Mouse (Mus musculus) bone marrow macrophage, adult 2 months (primary cell): Measurements from ENCODE around the gene Ppp1r1c.

Experiments used
- CTCF ChIP-seq: IDR thresholded peaks from 2 replicates; pipeline ENCODE4 v1.5.1; 2012; ENCODE audit warnings: low read depth, mild to moderate bottlenecking, low read length, moderate library complexity
- POLR2A ChIP-seq: IDR thresholded peaks from 2 replicates; pipeline ENCODE4 v1.6.1; 2012; ENCODE audit warnings: mild to moderate bottlenecking, low read depth, low read length, borderline replicate concordance

GRCm38 (mm10) chr2:79660417-79661185, 47.0 kb upstream of the Ppp1r1c start:
- no peak for TF ChIP-seq CTCF
- no peak for TF ChIP-seq POLR2A
